Mouse (Mus musculus) left cerebral cortex, adult 2 months (tissue): ENCODE results near the gene Rab1b. TPM values are rescaled to one million over a fixed set of nuclear protein-coding genes. Genes with fewer than 3 reads are reported as not detected.

Source experiments
- DNase-seq, 2 experiments: peaks; one replicate each; pipeline ENCODE4 v3.0.0; 2021 to 2022; ENCODE audit warnings: low spot score in 2 of 2, mixed read lengths in 1 of 2; ENCODE audit errors: extremely low spot score in 1 of 2
- H3K27ac ChIP-seq: fragments of 200-600 bp; 2 replicates; pipeline ENCODE4 v1.8.1; 2022
- H3K4me3 ChIP-seq: fragments of 200-600 bp; 2 replicates; pipeline ENCODE4 v1.8.1; 2022
- CTCF ChIP-seq: fragments of 200-600 bp; IDR thresholded peaks from 2 replicates; pipeline ENCODE4 v1.8.1; 2022; ENCODE audit warnings: antibody characterized with exemption, mild to moderate bottlenecking, moderate library complexity
- intact Hi-C: fragments of 180-260 bp; cut with DNase I; formaldehyde crosslinking; loops from one replicate; pipeline ENCODE4 v1.15.1; 2025
- total RNA-seq, 2 experiments: library from RNA; stranded (reverse); gene quantifications; 2 replicates each; pipeline ENCODE4 v1.2.3; 2021

Gene Rab1b
- total RNA-seq, 2 experiments from 2014 or later = 144 to 157 TPM

DNA sequence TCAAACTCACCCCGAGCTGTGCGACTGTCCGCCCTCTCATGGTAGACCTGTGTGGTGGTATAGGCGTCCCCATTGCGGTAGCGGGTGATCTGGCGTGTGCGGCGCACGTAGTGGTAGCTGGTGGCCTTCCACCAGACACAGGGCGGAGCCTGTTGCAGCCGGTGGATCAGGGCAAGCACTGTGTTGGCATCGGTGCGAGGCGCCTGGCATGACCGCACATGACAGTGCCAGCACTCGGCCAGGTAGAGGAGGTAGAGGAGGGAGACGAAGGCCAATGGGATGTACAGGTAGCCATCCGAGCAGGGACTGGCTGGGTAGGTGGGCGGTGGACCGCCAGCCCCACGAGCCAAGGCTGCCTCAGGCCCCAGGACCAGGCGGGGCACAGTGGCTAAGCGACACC is 24.3 kb downstream of the Rab1b start:
- H3K27ac ChIP-seq = no peak overlapping the region; the same call in 1 of the 2 replicates
- peak in 1 of 2 experiments; percentile 37 for DNase-seq
- H3K4me3 ChIP-seq = peak overlapping the region; percentile 36
- intact Hi-C loops = no loop called here
- TF ChIP-seq CTCF = no peak

DNA sequence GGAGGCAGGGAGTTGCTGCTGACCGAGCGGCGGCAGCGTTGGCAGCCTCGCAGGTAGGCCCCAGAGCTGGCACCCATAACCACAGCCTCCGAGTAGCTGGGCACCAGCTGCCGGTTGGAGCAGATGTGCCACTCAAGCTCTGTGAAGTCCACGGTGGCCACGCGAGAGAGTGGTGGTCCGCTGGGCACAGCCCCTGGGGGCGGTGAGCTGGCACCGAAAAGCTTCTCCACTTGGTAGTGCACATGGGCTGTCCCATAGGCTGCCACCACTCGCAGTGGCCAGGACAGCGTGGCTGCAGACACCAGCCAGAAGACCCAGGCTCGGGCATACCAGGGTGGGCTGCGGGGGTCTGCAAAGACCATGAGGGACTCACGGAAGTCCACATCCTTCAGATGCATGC is 24.9 kb downstream of the Rab1b start:
- Histone ChIP-seq H3K27ac (no peak overlapping the region; the same call in 1 of the 2 replicates), H3K4me3 (peak overlapping the region; percentile 6; the same call in 1 of the 2 replicates)
- intact Hi-C loops = no loop called here
- DNase-seq = no peak
- TF ChIP-seq CTCF = no peak

DNA sequence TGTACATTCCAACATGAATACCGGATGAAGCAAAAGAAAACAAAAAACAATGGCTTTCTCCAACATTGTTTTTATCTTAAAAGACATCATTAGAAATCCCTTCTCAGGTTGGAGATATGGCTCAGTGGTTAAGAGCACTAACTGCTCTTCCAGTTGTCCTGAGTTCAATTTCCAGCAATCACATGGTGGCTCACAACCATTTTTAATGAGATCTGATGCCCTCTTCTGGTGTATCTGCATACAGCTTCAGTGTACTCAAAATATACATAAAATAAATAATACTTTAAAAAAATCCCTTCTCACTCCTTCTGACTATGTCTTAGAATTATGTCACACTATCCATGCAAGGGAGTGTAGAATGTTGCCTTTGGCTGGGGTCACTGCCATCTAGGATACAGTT is 27.6 kb downstream of the Rab1b start:
- Histone ChIP-seq H3K27ac (no peak overlapping the region), H3K4me3 (no peak overlapping the region)
- intact Hi-C loops = no loop called here
- no peak for DNase-seq
- TF ChIP-seq CTCF = peak; percentile 49

DNA sequence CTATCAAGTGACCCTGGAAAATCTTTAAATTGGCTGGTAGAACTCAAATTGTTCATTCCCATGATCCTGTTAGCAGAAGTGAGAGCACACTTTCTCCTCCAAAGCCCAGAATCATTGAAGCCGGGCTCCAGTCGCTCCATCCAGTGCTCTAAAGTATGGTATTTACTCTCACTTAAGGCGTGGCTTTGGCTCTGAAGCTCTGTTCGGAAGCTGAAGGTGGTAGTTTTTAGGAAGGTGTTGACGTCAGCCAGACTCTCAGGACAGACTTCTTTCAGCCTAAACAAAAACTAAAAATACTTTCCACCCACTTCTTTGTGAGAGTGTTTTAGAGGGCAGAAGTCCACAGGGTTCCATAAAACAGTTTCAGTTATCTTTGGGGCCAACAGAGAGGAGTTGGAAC is 33.4 kb downstream of the Rab1b start:
- DNase-seq = no peak
- Histone ChIP-seq H3K27ac (peak overlapping the region; percentile 44; the same call in 1 of the 2 replicates), H3K4me3 (no peak overlapping the region)
- TF ChIP-seq CTCF = no peak
- intact Hi-C loops = loop anchor here (2.0 kb wide), 1 partner anchor 17 kb away; no protein-coding TSS in a partner anchor

DNA sequence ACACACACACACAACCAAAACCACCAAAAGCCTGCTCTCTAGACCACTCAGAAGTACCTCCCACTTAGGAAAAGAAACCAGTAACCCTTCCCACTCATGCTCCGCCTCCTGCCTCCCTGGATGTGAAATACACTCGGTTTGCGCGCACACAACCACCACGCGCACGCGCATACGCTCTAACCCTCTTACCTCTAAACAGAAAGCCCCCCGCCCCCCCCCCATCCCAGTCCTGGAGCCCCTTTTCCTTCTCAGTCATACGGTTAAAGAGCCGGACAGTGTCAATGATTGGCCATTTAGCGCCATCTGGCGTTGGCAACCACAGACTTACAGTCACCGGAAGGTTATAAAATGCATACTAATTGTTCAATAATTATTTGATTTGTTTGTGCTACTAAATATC is 33.8 kb downstream of the Rab1b start:
- Histone ChIP-seq H3K27ac (peak overlapping the region; percentile 44; the same call in 1 of the 2 replicates), H3K4me3 (no peak overlapping the region)
- TF ChIP-seq CTCF = peak; percentile 60
- intact Hi-C loops = loop anchor here (2.0 kb wide), 1 partner anchor 16 kb away; no protein-coding TSS in a partner anchor
- peak in 1 of 2 experiments; percentile 33 for DNase-seq

DNA sequence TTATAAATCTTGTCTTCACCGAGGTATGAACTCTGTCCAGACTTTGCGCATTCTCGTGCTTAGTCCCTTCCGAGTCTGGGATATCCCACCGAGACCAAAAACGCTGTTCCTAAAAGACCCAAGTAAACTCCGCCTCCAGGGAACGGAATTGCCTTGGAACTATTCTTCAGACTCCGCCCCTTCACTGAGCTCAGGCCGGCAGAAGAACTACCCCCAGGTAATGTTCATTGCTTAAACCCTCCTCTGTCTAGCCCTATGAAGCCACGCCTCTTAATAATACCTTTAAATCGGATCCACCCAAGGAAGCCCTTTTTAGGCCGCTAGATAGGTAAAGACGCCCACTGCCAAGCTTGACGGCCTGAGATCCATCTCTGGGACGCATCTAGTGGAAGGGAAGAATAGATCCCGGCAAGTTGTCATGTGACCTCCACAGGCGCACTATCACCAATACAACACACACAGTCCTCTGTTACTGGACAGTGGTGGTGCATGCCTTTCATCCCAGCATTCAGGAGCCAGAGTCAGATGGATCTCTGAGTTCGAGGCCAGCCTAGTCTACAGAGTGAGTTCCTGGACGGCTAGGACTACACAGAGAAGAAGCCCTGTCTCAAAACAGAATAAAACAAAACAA is 34.4 kb downstream of the Rab1b start:
- no peak for DNase-seq
- no peak overlapping the region for H3K27ac ChIP-seq
- no peak for TF ChIP-seq CTCF
- peak overlapping the region; percentile 45 for H3K4me3 ChIP-seq
- intact Hi-C loops = loop anchor here (2.0 kb wide), 1 partner anchor 16 kb away; no protein-coding TSS in a partner anchor

DNA sequence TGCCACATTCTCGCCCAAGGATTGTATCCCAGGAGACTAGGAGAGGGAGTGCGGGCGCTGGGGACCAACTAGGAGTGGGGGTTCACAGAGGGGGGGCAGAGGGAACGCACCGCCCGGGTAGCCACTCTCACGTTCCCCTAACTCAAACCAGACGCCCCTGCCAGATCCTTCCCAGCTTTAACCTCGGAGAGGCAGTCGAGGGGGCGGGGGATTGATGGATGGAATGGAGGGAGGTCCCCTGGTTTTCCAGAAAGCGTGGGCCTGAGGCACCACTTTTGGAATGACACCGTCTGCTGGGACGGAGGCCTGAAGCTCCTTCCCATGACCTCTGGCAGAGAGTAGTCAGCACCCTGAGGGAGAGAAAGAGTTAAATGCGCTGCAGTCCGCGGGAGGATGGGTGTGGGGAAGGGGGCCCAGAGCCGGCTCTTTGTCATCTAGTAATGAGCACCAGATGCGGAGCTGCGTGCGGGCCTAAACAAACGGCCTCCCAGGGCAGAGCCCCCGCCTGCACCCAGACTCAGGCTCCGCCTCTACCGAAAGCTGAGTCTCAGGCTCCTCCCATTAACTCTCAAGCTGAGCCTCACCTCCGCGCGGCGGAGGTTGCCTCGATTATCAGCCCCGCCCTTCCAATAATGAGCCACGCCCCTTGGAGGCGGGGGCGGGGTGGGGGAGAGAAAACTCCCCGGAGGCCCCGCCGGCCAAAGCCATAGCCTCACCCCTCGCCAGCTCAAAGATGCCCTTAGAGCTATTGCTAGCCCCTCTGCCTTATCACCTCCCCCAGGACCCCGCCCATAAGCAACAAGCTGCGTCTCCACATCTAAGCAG is 35.1 kb downstream of the Rab1b start:
- DNase-seq = no peak

DNA sequence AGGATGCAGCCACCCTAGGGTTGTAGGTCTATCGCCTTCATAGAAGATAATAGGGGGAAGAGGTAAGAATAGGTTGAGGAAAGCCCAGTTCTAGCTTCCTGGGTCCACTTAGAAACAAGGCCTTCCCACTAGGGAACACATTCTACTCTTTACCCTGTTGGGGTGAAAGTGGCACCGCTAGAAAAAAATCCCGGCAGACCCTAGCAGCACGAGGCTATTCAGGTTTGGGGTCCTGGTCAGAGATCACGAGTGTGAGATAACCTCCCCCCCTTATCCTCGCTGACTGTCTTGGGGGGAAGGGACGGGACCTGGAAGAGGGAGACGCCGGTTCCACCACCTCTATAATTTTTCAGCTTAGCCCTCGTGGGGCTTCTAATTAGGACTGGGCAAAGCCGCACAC is 35.8 kb downstream of the Rab1b start:
- intact Hi-C loops = no loop called here
- Histone ChIP-seq H3K27ac (peak overlapping the region; percentile 51; the same call in 1 of the 2 replicates), H3K4me3 (no peak overlapping the region)
- TF ChIP-seq CTCF = no peak
- no peak for DNase-seq

More for the DNA sequence above, 35.1 kb downstream of the Rab1b start:
- H3K4me3 ChIP-seq = peak overlapping the region; percentile 45
- intact Hi-C loops = loop anchor here (2.0 kb wide), 1 partner anchor 15 kb away; no protein-coding TSS in a partner anchor
- H3K27ac ChIP-seq = peak overlapping the region; percentile 51
- no peak for TF ChIP-seq CTCF

DNA sequence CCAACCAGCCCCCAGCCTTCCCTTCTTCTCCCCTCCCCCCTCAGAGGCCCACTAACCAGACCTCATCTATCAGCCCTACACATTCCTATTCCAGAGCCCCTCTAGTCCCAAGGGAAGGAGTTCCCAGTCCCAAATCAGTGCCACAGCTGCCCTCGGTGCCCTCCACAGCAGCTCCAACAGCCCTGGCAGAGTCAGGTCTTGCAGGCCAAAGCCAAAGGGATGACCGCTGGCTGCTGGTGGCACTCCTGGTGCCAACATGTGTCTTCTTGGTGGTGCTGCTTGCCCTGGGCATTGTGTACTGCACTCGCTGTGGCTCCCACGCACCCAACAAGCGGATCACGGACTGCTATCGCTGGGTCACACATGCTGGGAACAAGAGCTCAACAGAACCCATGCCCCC is 36.9 kb downstream of the Rab1b start:
- Histone ChIP-seq H3K27ac (no peak overlapping the region), H3K4me3 (no peak overlapping the region)
- intact Hi-C loops = no loop called here
- no peak for TF ChIP-seq CTCF
- DNase-seq = no peak

DNA sequence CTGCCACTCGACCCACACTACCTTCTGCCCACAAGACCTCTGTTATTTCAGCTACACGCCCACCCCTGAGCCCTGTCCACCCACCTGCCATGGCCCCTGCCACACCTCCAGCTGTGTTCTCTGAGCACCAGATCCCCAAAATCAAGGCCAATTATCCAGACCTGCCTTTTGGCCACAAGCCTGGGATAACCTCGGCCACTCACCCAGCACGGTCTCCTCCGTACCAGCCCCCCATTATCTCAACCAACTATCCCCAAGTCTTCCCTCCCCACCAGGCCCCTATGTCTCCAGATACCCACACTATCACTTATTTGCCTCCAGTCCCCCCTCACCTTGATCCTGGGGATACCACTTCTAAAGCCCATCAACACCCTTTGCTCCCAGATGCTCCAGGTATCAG is 37.4 kb downstream of the Rab1b start:
- no peak for DNase-seq
- no peak overlapping the region for H3K4me3 ChIP-seq
- intact Hi-C loops = no loop called here
- no peak overlapping the region for H3K27ac ChIP-seq
- no peak for TF ChIP-seq CTCF

DNA sequence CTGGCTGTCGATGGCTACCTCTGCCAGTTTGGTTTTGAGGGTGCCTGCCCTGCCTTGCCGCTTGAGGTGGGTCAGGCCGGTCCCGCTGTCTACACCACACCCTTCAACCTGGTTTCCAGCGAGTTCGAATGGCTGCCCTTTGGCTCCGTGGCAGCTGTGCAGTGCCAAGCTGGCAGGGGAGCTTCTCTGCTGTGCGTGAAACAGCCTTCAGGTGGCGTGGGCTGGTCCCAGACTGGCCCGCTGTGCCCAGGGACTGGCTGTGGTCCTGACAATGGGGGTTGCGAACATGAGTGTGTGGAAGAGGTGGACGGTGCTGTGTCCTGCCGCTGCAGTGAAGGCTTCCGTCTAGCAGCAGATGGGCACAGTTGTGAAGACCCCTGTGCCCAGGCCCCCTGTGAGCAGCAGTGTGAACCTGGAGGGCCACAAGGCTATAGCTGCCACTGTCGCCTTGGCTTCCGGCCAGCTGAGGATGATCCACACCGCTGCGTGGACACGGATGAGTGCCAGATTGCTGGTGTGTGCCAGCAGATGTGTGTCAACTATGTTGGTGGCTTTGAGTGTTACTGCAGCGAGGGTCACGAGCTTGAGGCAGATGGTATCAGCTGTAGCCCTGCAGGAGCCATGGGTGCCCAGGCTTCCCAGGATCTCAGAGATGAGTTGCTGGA is 38.2 kb downstream of the Rab1b start:
- no peak for DNase-seq
- H3K27ac ChIP-seq = no peak overlapping the region; the same call in 1 of the 2 replicates
- H3K4me3 ChIP-seq = peak overlapping the region; percentile 38
- TF ChIP-seq CTCF = no peak
- intact Hi-C loops = no loop called here
